Mouse (Mus musculus) gastrocnemius, postnatal 14 days (tissue): ENCODE data around the gene Tnni1. TPM values are rescaled to one million over a fixed set of nuclear protein-coding genes. Genes with fewer than 3 reads are reported as not detected.

ENCODE experiments used
- DNase-seq: peaks from one replicate; pipeline ENCODE4 v3.0.0; 2021; ENCODE audit warnings: mixed read lengths
- intact Hi-C: fragments of 180-260 bp; cut with DNase I; formaldehyde crosslinking; loops from one replicate; pipeline ENCODE4 v1.15.1; 2025; ENCODE audit warnings: low total_unique reads
- total RNA-seq, 2 experiments: library from RNA; stranded (reverse); gene quantifications; 2 replicates each; pipeline ENCODE4 v1.2.3; 2021

The Tnni1 gene
- total RNA-seq, 2 experiments from 2014 or later = 204 to 373 TPM

DNA sequence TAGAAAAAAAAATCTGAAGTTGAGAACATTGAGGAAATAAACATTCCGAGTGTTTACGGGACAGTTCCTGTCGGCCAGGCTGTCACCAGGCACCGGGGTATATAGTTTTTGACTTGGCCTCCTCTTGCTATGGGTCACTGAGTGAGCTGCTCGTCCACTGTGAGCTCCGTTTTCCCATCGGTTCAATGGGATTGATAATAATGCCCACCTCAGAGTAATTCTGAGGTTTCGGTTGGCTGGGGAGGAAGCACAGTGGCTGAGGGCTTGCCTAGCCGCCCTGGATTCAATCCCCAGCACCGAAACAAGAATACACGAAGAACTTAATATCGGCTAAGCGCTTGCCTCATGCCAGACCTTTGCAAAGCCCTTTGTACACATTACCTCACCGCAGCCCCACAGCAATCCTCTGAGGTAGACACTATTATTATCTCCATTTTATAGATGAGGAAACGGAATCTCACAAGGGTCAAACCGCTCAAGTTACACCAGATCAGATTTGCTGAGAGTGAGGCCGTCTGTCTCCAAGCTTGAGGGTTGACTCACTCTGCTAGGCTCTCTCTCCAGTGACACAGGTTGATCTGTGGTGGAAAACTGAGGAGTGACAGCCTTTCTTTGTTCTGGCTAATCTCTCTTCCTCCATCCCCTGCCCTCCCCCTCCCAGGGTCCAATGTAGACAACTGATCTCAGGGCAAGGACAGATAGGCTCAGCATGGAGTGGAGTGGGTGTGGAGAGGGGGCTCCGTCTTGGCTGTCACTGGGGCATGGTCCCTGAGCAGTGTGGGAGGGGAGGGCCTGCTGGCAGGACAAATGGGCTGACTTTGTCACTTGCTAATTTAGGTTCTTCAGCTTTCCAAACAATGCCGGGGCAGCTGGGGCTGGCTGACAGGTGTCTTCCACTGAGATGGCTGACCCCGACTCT lies 15.2 kb downstream of the Tnni1 start:
- intact Hi-C loops = no loop called here
- DNase-seq = no peak

DNA sequence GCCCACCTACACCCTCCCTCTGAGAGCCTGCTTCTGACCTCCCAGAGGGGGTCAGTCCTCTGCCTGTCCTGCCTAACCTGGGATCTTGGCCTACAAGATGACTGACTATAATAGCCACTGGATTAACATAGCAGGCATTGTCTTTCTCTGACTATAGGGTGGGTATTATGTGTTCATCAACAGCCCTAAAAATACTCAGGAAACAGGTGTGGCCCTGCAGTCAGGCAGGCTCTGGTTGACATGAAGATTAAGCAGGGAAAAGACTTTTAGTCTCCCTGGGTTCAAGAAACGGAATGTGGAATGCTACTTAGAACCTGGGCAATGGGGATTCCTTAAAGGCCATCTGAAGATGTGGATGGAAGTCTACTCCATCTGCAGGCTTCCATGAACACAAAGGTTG lies 19.3 kb downstream of the Tnni1 start:
- DNase-seq = no peak
- intact Hi-C loops = no loop called here

- DNase-seq = no peak
- intact Hi-C loops = no loop called here
Measured at GRCm38 (mm10) chr1:135799109-135799627, 19.9 kb downstream of the Tnni1 start.

DNA sequence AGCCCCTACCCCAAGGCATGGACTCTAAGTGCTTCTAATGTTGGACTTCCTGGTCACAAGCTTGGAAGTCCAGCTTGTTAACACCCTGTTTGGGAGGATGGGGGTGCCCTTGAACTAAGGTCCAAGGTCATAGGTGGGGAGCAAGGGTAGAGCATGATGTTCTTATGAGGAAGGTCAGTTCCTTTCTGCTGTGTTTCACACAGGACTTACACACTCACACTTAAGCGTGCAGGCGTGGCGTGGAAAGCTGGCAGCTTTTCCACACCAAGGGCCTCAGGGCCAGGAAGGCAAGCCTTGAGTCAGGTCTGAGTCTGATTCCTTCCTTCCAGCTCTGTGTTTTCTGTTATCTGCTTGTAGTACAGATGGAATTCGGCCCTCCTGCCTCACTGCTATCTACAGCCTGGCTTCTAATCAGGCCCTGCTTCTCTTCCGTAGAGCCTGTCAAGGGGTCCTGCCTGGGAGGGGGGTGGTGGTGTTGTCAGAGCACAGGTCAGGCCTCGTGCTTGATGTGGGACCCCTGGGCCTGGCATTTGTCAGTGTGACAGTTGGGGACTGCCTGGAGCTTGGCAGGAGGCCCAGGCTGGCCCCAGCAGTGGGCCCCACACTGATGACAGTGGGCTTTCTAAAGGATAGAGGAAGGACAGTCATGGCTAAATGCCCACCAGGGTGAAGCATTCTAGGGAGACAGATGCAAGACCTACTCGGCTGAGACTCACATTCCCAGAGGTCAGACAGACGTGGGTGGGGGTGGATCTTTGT lies 21.1 kb downstream of the Tnni1 start:
- intact Hi-C loops = no loop called here
- DNase-seq = no peak

DNA sequence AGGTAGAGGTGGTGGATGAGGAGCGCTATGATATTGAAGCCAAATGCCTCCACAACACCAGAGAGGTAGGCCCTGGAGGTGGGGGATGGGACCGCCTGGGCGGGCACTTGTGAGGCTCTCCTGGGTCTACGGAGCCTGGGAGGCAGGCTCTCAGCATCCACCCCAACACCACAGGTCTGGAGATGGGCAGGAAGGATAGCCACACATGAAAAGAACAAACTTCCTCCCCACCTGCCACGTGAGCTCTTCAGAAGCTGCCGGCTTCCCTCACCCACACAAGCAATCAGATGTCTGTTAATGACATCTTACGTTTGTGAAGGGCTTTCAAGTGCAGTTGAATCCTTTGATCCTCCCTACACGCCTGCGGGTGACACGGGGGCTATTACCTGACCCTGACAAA lies 28.3 kb downstream of the Tnni1 start:
- intact Hi-C loops = no loop called here
- DNase-seq = no peak

- DNase-seq = no peak
- intact Hi-C loops = no loop called here
Measured at GRCm38 (mm10) chr1:135810180-135810579, 30.9 kb downstream of the Tnni1 start.

- intact Hi-C loops = no loop called here
Measured at GRCm38 (mm10) chr1:135811016-135811646, 31.9 kb downstream of the Tnni1 start.

DNA sequence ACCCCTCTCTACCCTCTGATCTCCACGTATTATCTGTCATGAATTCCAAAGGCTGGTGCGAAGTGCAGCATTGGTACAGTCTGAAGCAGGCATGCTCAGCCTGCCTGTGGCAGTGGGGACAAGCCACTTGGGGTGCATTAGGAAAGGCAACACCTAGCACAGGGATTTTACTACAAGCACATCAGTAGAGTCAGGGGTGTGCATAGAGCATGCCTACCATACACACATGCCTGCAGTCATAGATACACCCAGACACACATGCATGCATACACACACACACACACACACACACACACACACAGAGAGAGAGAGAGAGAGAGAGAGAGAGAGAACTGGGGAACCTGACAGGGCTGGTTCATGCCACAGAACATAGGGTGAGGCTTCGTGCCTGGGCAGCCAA lies 33.0 kb downstream of the Tnni1 start:
- intact Hi-C loops = no loop called here
- DNase-seq = no peak

More at GRCm38 (mm10) chr1:135811016-135811646, 31.9 kb downstream of the Tnni1 start:
- DNase-seq = peak; percentile 78

DNA sequence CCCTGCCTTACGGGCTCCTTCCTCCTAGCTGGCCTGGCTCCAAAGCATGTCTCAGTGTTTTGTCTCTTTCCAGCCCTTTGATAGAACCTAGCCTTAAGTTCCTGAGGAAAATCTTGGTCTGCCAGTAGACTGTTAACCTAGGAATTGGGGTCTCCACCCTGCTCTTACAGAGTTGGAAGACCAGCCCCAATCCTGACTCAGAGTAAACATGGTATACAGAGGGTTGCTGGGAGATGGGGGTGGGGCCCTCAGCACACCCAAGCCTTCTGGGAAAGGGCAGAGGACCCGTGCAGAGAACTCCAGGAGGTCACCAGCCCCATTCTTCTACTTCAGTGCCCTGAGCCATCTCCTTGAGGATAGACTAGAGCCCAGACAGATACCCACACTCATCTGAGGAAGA lies 33.4 kb downstream of the Tnni1 start:
- DNase-seq = no peak
- intact Hi-C loops = no loop called here

GRCm38 (mm10) chr1:135813071-135813470 lies 33.8 kb downstream of the Tnni1 start:
- DNase-seq = no peak
- intact Hi-C loops = no loop called here

DNA sequence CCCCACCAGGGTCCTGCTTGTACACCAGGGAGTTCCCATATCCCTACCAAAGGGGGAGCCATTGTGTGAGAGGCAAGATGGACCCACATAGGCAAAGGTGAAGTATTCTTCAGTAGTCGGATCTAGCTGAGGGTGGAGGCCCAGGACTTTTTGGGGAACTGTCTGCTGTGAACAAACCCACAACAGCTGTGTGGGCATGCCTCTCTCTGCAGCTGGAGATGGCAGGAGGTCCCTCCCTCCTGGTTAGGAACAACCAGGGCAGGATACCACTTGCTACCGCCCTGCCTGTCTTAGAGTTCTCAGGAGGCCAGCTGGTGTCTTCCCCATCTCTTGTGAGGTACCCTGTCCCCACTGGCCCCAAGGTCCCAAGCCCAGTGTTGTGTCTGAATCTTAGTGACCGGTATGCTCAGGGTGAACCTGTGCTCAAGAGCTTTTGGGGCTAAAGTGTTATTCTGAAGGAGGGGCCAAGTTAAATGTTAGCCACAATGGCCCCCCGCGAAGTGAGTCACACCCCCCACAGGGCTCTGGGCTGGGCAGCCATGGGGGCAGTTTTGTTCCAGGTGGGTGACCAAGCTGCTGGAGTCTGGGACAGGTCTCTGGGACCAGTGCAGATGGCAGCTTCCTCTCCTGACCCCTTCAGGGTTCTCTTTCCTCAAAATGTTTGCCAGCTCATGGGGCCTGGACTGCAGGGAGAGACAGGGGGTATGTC lies 34.6 kb downstream of the Tnni1 start:
- intact Hi-C loops = no loop called here
- DNase-seq = no peak

DNA sequence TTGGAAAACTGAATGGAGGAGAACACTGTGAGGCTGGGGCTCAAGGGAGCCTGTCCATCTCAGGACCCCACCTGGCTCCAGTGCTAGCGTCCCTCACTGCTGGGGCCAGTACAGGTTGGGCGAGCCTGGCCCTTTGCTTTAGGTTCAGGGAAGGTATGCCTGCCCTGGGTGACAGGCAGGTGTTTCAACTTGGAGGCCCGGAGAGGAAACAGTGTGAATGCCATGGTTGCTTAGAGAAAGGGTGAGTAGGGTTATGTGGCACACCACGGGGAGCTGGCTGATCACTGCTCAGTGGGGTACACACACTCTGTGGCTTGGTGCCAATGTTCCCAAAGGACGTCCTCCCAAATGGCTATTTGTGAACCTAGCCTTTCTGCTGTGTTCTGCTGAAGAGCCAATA lies 35.3 kb downstream of the Tnni1 start:
- intact Hi-C loops = no loop called here
- no peak for DNase-seq

DNA sequence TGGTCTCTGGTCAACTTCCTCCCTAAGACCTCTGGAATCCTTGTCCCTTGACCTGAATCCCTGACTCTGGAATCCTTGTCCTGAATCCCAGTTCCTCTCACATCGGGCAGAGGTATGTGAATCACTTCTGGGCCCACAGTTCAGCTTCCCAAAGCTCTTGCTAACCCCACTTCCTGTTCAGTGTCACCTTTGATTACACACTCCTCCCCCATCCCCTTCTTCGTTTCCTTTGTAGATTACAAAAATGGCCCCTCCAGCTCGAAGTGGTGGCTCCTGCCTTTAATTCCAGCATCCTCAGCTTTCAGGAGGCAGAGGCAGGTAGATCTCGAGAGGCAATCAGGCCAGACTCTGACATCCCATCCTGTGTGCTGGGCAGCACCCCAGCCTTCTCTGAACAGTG lies 38.4 kb downstream of the Tnni1 start:
- intact Hi-C loops = no loop called here
- no peak for DNase-seq

- intact Hi-C loops = no loop called here
- no peak for DNase-seq
Measured at GRCm38 (mm10) chr1:135818481-135819086, 39.4 kb downstream of the Tnni1 start, which contains the start of gene Lad1. TSS of gene Lad1 (plus strand) at chr1:135818598.

DNA sequence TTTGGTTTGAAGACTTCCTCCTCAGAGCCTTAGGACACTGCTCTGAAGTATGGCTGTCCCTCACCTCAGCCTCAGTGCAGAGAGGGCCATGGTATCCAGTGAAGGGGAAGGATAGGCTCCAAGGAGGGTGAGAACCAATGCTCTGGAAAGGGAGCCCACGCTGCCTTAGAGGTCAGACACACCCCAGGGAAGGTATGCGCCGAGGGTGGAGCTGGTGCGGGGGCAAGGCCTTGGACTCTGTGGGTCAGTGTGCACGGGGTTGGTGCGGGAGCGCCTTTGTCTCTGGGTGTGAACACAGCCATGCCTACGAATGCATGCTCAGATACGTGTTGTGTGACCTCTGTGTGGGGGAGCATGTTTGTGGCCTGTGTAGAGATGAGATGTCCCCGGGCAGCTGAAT lies 40.8 kb downstream of the Tnni1 start:
- intact Hi-C loops = no loop called here
- no peak for DNase-seq

DNA sequence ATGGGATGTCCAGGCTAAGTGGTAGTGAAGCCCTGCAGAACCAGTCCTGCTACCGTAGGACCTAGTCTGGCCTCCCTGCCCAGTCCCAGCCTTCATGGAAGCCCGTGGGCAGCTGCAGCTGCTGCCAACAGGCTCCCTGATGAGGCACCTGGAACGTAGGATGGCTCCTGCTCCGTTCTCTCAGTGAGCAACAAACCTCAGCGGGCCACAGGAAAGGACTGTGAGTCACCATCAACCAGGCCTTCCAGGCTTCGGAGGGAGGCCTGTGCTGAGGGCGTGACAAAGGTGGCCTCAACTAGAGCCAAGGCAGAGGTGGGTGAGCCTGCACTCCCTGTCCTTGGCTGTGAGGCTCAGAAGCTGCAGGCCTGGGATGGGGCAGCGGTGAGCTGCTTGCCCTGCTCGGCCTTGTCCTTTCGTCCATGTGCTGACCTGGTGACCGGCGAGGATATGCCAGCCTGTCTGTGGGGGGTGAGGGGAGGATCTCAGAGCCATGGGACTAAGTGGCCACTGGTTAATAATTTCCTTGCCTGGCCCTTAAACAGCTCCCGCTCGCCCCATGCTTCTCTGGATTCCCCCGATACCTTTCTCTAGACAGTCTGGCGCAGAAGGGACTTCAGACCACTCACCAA lies 41.6 kb downstream of the Tnni1 start:
- intact Hi-C loops = no loop called here

GRCm38 (mm10) chr1:135821780-135822179 lies 42.5 kb downstream of the Tnni1 start:
- DNase-seq = no peak
- intact Hi-C loops = no loop called here

More for the DNA sequence above, 41.6 kb downstream of the Tnni1 start:
- DNase-seq = no peak

- no peak for DNase-seq
- intact Hi-C loops = no loop called here
Measured at GRCm38 (mm10) chr1:135828918-135829317, 49.7 kb downstream of the Tnni1 start.
